Mouse (Mus musculus): Measurements from ENCODE around the gene A630001G21Rik. TPM values are rescaled to one million over a fixed set of nuclear protein-coding genes. Genes with fewer than 3 reads are reported as not detected.

A630001G21Rik gene
- total and polyA plus RNA-seq, 3 experiments = 15.4 to 24.0 TPM; not detected in 1

- Histone ChIP-seq H3K79me2 (ENCODE audit: control insufficient read depth, insufficient read depth, low read length, poor library complexity) (no peaks in the 10 kb centered on the region), H3K4me3 (ENCODE audit: control insufficient read depth in 1 of 2, insufficient read depth in 1 of 2, low read depth in 2 of 2, low read length in 2 of 2) (no peak overlapping the region), H3K27ac (ENCODE audit: control insufficient read depth, low read depth, low read length) (no peak overlapping the region), H3K4me1 (ENCODE audit: control insufficient read depth in 1 of 2, insufficient read depth in 2 of 2, low read length in 2 of 2) (peaks cover 14 to 24% of the 10 kb centered on the region in 2 experiments), H3K9me3 (replicated peaks; ENCODE audit: insufficient read depth, low read length) (no peaks in the 10 kb centered on the region), H3K9ac (ENCODE audit: control insufficient read depth, low read depth, low read length, poor library complexity, severe bottlenecking) (no peak overlapping the region), H3K27me3 (ENCODE audit: control insufficient read depth in 1 of 2, insufficient read depth in 2 of 2, low read length in 2 of 2) (no peaks in the 10 kb centered on the region), H3K36me3 (ENCODE audit: control insufficient read depth in 1 of 2, insufficient read depth in 2 of 2, low read length in 2 of 2) (peaks cover 0 to 14% of the 10 kb centered on the region in 2 experiments; a peak in 2 of 4 replicates)
- no peak for TF ChIP-seq ZNF384 (IDR thresholded peaks at IDR 0.05; ENCODE audit: low read depth, low read length)
- no peak for TF ChIP-seq RCOR1 (IDR thresholded peaks at IDR 0.05; ENCODE audit: low read depth, low read length)
- TF ChIP-seq NELFE (IDR thresholded peaks at IDR 0.05; ENCODE audit: low read depth, low read length) = no peak
- DNase-seq (ENCODE audit: low read depth, low spot score) = no peak
Measured at GRCm38 (mm10) chr1:85775136-85775535, 3.3 kb downstream of the A630001G21Rik start.

GRCm38 (mm10) chr1:85771976-85772375 is 6.5 kb downstream of the A630001G21Rik start:
- Histone ChIP-seq H3K4me1 (ENCODE audit: control insufficient read depth in 1 of 2, insufficient read depth in 2 of 2, low read length in 2 of 2) (peaks cover 6 to 7% of the 10 kb centered on the region in 2 experiments), H3K27me3 (ENCODE audit: control insufficient read depth in 1 of 2, insufficient read depth in 2 of 2, low read length in 2 of 2) (no peaks in the 10 kb centered on the region), H3K9me3 (replicated peaks; ENCODE audit: insufficient read depth, low read length) (no peaks in the 10 kb centered on the region), H3K9ac (ENCODE audit: control insufficient read depth, low read depth, low read length, poor library complexity, severe bottlenecking) (no peak overlapping the region), H3K36me3 (ENCODE audit: control insufficient read depth in 1 of 2, insufficient read depth in 2 of 2, low read length in 2 of 2) (peaks cover 0 to 2% of the 10 kb centered on the region in 2 experiments; a peak in 1 of 4 replicates), H3K27ac (ENCODE audit: control insufficient read depth, low read depth, low read length) (no peak overlapping the region), H3K79me2 (ENCODE audit: control insufficient read depth, insufficient read depth, low read length, poor library complexity) (no peaks in the 10 kb centered on the region), H3K4me3 (ENCODE audit: control insufficient read depth in 1 of 2, insufficient read depth in 1 of 2, low read depth in 2 of 2, low read length in 2 of 2) (no peak overlapping the region)
- DNase-seq (ENCODE audit: low read depth, low spot score) = no peak
- TF ChIP-seq TBP (IDR thresholded peaks at IDR 0.05; ENCODE audit: low read depth, low read length) (no peak), NRF1 (IDR thresholded peaks at IDR 0.05; ENCODE audit: insufficient read depth, low read depth, low read length, poor library complexity, severe bottlenecking) (no peak), MEF2A (IDR thresholded peaks at IDR 0.05; ENCODE audit: extremely low read depth, insufficient replicate concordance, low read depth, low read length, poor library complexity, severe bottlenecking) (no peak), USF1 (IDR thresholded peaks at IDR 0.05; ENCODE audit: low read depth, low read length) (no peak), USF2 (IDR thresholded peaks at IDR 0.05; ENCODE audit: borderline replicate concordance in 1 of 2, insufficient read depth in 1 of 2, low read depth in 1 of 2, low read length in 2 of 2) (no peak), EP300 (IDR thresholded peaks at IDR 0.05; ENCODE audit: low read depth in 1 of 2, low read length in 2 of 2) (no peak), CHD2 (IDR thresholded peaks at IDR 0.05; ENCODE audit: low read length) (no peak), MXI1 (IDR thresholded peaks at IDR 0.05; ENCODE audit: low read depth, low read length) (no peak), SMC3 (IDR thresholded peaks at IDR 0.05; ENCODE audit: low read depth, low read length) (no peak), ZKSCAN1 (IDR thresholded peaks at IDR 0.05; ENCODE audit: low read depth, low read length) (no peak)

GRCm38 (mm10) chr1:85767754-85768153 is 10.7 kb downstream of the A630001G21Rik start:
- Histone ChIP-seq H3K9ac (ENCODE audit: control insufficient read depth, low read depth, low read length, poor library complexity, severe bottlenecking) (no peak overlapping the region), H3K4me1 (ENCODE audit: control insufficient read depth in 1 of 2, insufficient read depth in 2 of 2, low read length in 2 of 2) (peaks cover 6 to 20% of the 10 kb centered on the region in 2 experiments), H3K9me3 (replicated peaks; ENCODE audit: insufficient read depth, low read length) (no peaks in the 10 kb centered on the region), H3K27ac (ENCODE audit: control insufficient read depth, low read depth, low read length) (no peak overlapping the region), H3K79me2 (ENCODE audit: control insufficient read depth, insufficient read depth, low read length, poor library complexity) (no peaks in the 10 kb centered on the region), H3K36me3 (ENCODE audit: control insufficient read depth in 1 of 2, insufficient read depth in 2 of 2, low read length in 2 of 2) (peaks cover 0 to 15% of the 10 kb centered on the region in 2 experiments; a peak in 2 of 4 replicates), H3K4me3 (ENCODE audit: control insufficient read depth in 1 of 2, insufficient read depth in 1 of 2, low read depth in 2 of 2, low read length in 2 of 2) (no peak overlapping the region), H3K27me3 (ENCODE audit: control insufficient read depth in 1 of 2, insufficient read depth in 2 of 2, low read length in 2 of 2) (no peaks in the 10 kb centered on the region)
- TF ChIP-seq MAFK (IDR thresholded peaks at IDR 0.05; ENCODE audit: borderline replicate concordance, low read depth, low read length) = no peak
- TF ChIP-seq GATA1 (IDR thresholded peaks at IDR 0.05; ENCODE audit: low read depth, low read length) = peak; percentile 53
- TF ChIP-seq ZNF384 (IDR thresholded peaks at IDR 0.05; ENCODE audit: low read depth, low read length) = peak; percentile 95
- DNase-seq (ENCODE audit: low read depth, low spot score) = no peak

Data from MEL (cell line).